Mouse (Mus musculus) adrenal gland, postnatal 10 days (tissue): ENCODE results near the gene Eda. TPM values are rescaled to one million over a fixed set of nuclear protein-coding genes. Genes with fewer than 3 reads are reported as not detected.
A peak's percentile ranks its signal among the peaks of the same experiment; 100 is the strongest.
"Not testable (repeated sequence)": the region's sequence is repeated elsewhere in the genome, so short reads cannot be mapped to it uniquely, and the experiment has no call there.

Experiments
- DNase-seq: peaks from one replicate; pipeline ENCODE4 v3.0.0; 2021; ENCODE audit warnings: mixed read lengths
- microRNA-seq: library from miRNA; unstranded; fragments of <30 nt; microRNA quantifications from one replicate; pipeline ENCODE4 v1.2.0, GENCODE M21; 2021
- total RNA-seq, 2 experiments: library from RNA; stranded (reverse); gene quantifications; 2 replicates each; pipeline ENCODE4 v1.2.3; 2021

Eda gene
- total RNA-seq, 2 experiments from 2014 or later, result 7.2 to 7.8 TPM

DNA sequence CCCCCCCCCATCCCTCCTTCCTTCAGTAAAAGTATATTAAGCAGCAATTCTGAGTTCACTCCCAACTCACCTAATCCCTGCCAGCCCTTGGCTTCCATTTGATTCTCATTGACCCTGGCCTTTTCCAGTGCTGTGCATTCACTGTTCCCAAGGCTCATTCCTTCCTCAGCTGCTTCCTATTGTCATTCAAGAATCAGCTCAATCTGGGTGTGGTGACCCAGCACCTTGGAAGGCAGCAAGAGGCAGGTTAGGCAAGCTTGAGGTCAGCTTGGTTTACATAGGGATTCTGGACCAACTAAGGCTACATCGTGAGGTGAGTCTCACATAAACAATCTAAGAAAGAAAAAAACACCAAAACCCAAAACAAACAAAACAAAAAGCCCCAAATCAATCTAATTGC lies 433.8 kb downstream of the Eda start:
- DNase-seq, result no peak

GRCm38 (mm10) chrX:100428693-100429092 lies 453.3 kb downstream of the Eda start, which contains the start of gene Otud6a:
TSS of gene Otud6a (plus strand) at chrX:100429013.
- DNase-seq, result no peak

DNA sequence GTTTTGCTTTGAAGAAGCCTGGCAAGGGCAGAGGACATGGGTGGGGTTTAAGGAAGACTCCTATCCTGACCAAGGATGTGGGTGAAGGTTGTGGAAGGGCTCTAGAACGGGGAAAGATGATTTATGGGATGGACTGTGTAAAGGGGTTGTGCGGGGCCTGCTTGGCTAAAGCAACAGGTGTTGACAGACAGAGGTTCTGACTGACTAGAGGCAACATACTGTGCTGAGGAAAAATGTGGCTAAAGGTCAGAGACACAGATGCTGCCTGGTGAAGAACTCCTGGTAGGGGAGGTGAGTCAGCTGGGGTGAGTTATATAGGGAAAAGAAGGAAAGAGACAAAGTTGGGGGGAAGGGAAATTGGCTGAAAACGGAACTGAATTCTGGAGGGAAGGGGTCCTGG lies 456.9 kb downstream of the Eda start:
- no peak for DNase-seq

GRCm38 (mm10) chrX:100442617-100443016 lies 467.2 kb downstream of the Eda start, which contains the start of gene Awat2:
TSS of gene Awat2 (minus strand) at chrX:100442717.
- DNase-seq, result not testable (repeated sequence)

- DNase-seq, result no peak
Measured at GRCm38 (mm10) chrX:100443532-100443931, 468.1 kb downstream of the Eda start.

Small RNA genes within 50 kb of the gene (microRNA-seq; reads per million reads assigned to microRNA genes)
- 3,224 reads per million, percentile 86 among the genes with 10 or more reads in this experiment for gene Mir676

Other genes starting within 250 kb of the Eda start
- 1 to 10 TPM; 1.5 to 1.9 TPM for gene Tmem28, start 154.6 kb upstream of the Eda start, total RNA-seq